Mouse (Mus musculus): ENCODE results near the gene Tcte2. TPM values are rescaled to one million over a fixed set of nuclear protein-coding genes. Genes with fewer than 3 reads are reported as not detected.

Tcte2 gene
- polyA plus RNA-seq, 1 experiment from 2014 or later = 1.2 TPM

- 36% methylated on average over 7 of the region's 7 CpGs for WGBS
- H3K27ac ChIP-seq (ENCODE audit: low read depth, low read length) = no peak overlapping the region
- ATAC-seq (replicated peaks; ENCODE audit: low FRiP score) = no peak
- H3K4me2 ChIP-seq = no peak overlapping the region
- H3K4me1 ChIP-seq (replicated peaks; ENCODE audit: control insufficient read depth, insufficient read depth, low read length) = peaks cover 10% of the 10 kb centered on the region
- peaks cover 8% of the 10 kb centered on the region; the same call in 1 of the 2 replicates for H3K27me3 ChIP-seq (replicated peaks; ENCODE audit: control insufficient read depth, insufficient read depth, low read length)
- DNase-seq (ENCODE audit: low spot score) = no peak
- H3K9me3 ChIP-seq (ENCODE audit: control insufficient read depth, low read length) = no peaks in the 10 kb centered on the region
- H3K9ac ChIP-seq (ENCODE audit: low read depth, low read length) = no peak overlapping the region
- H3K36me3 ChIP-seq (ENCODE audit: control insufficient read depth, insufficient read depth, low read length) = no peaks in the 10 kb centered on the region
- H3K4me3 ChIP-seq (ENCODE audit: low read depth, low read length) = no peak overlapping the region
Measured at GRCm38 (mm10) chr17:13742941-13743708, 18.5 kb downstream of the Tcte2 start.

- Histone ChIP-seq H3K4me2 (no peak overlapping the region), H3K4me1 (replicated peaks; ENCODE audit: control insufficient read depth, insufficient read depth, low read length) (peaks cover 10% of the 10 kb centered on the region), H3K36me3 (ENCODE audit: control insufficient read depth, insufficient read depth, low read length) (no peaks in the 10 kb centered on the region), H3K4me3 (ENCODE audit: low read depth, low read length) (no peak overlapping the region), H3K27ac (ENCODE audit: low read depth, low read length) (no peak overlapping the region), H3K9me3 (ENCODE audit: control insufficient read depth, low read length) (no peaks in the 10 kb centered on the region), H3K9ac (ENCODE audit: low read depth, low read length) (no peak overlapping the region), H3K27me3 (replicated peaks; ENCODE audit: control insufficient read depth, insufficient read depth, low read length) (peaks cover 8% of the 10 kb centered on the region; the same call in 1 of the 2 replicates)
- DNase-seq (ENCODE audit: low spot score) (no peak), ATAC-seq (replicated peaks; ENCODE audit: low FRiP score) (no peak)
- WGBS = 29% methylated on average over 2 of the region's 2 CpGs
Measured at GRCm38 (mm10) chr17:13742334-13742733, 19.3 kb downstream of the Tcte2 start.

DNA sequence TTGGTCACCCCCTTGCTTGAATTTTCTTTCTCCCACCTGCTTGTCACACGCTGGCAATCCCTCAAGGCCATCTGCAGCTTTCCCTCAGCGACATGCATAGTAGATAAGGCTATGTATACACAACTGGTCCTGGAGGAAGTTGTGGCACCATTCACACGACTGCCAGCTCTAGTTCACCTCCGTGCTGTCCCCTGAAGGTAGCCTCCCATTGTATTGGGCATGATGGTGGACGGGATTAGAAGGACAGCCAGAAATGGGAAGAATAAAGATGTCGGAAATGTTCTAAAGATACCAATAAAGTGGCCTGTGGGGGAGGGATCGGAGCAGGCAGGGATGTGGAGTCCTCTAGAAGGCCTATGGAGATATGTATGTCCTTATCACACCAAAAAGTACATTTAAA is 20.0 kb downstream of the Tcte2 start:
- Histone ChIP-seq H3K9me3 (ENCODE audit: control insufficient read depth, low read length) (no peaks in the 10 kb centered on the region), H3K9ac (ENCODE audit: low read depth, low read length) (no peak overlapping the region), H3K36me3 (ENCODE audit: control insufficient read depth, insufficient read depth, low read length) (no peaks in the 10 kb centered on the region), H3K4me1 (replicated peaks; ENCODE audit: control insufficient read depth, insufficient read depth, low read length) (peaks cover 10% of the 10 kb centered on the region), H3K4me3 (ENCODE audit: low read depth, low read length) (no peak overlapping the region), H3K27ac (ENCODE audit: low read depth, low read length) (no peak overlapping the region), H3K4me2 (no peak overlapping the region), H3K27me3 (replicated peaks; ENCODE audit: control insufficient read depth, insufficient read depth, low read length) (peaks cover 8% of the 10 kb centered on the region; the same call in 1 of the 2 replicates)
- WGBS = 39% methylated on average over 7 of the region's 7 CpGs
- DNase-seq (ENCODE audit: low spot score) (no peak), ATAC-seq (replicated peaks; ENCODE audit: low FRiP score) (no peak)

- Histone ChIP-seq H3K4me1 (replicated peaks; ENCODE audit: control insufficient read depth, insufficient read depth, low read length) (peaks cover 10% of the 10 kb centered on the region), H3K27me3 (replicated peaks; ENCODE audit: control insufficient read depth, insufficient read depth, low read length) (peaks cover 8% of the 10 kb centered on the region; the same call in 1 of the 2 replicates), H3K36me3 (ENCODE audit: control insufficient read depth, insufficient read depth, low read length) (no peaks in the 10 kb centered on the region), H3K4me3 (ENCODE audit: low read depth, low read length) (no peak overlapping the region), H3K9ac (ENCODE audit: low read depth, low read length) (no peak overlapping the region), H3K9me3 (ENCODE audit: control insufficient read depth, low read length) (no peaks in the 10 kb centered on the region), H3K4me2 (no peak overlapping the region), H3K27ac (ENCODE audit: low read depth, low read length) (no peak overlapping the region)
- 14% methylated on average over 2 of the region's 2 CpGs for WGBS
- DNase-seq (ENCODE audit: low spot score) = no peak
- ATAC-seq (replicated peaks; ENCODE audit: low FRiP score) = no peak; the same call in 1 of the 2 replicates
Measured at GRCm38 (mm10) chr17:13740796-13741195, 20.8 kb downstream of the Tcte2 start.

DNA sequence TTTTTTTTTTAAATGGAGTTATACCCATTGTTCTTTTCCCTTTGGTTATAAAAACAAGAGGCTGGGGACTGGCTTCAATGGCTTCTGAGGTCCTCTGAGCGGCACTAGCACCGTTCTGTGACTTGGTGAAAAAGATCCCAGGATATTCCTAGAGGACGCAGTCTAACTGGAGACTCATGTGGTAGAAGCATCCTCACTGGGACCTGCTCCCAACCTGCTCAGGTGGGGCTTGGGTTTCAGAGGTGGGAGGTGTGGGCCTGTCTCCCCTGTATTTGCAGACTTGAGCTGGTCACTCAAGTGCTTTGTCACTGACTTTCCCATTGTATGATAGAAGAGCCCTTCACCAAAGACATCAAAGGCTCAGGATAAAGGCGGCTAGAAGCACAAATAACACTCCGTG is 21.6 kb downstream of the Tcte2 start:
- Histone ChIP-seq H3K4me3 (ENCODE audit: low read depth, low read length) (no peak overlapping the region), H3K27ac (ENCODE audit: low read depth, low read length) (no peak overlapping the region), H3K9ac (ENCODE audit: low read depth, low read length) (no peak overlapping the region), H3K36me3 (ENCODE audit: control insufficient read depth, insufficient read depth, low read length) (no peaks in the 10 kb centered on the region), H3K4me1 (replicated peaks; ENCODE audit: control insufficient read depth, insufficient read depth, low read length) (peaks cover 10% of the 10 kb centered on the region), H3K9me3 (ENCODE audit: control insufficient read depth, low read length) (no peaks in the 10 kb centered on the region), H3K27me3 (replicated peaks; ENCODE audit: control insufficient read depth, insufficient read depth, low read length) (peaks cover 8% of the 10 kb centered on the region; the same call in 1 of the 2 replicates), H3K4me2 (no peak overlapping the region)
- 67% methylated on average over 5 of the region's 5 CpGs for WGBS
- DNase-seq (ENCODE audit: low spot score) (no peak), ATAC-seq (replicated peaks; ENCODE audit: low FRiP score) (no peak)

DNA sequence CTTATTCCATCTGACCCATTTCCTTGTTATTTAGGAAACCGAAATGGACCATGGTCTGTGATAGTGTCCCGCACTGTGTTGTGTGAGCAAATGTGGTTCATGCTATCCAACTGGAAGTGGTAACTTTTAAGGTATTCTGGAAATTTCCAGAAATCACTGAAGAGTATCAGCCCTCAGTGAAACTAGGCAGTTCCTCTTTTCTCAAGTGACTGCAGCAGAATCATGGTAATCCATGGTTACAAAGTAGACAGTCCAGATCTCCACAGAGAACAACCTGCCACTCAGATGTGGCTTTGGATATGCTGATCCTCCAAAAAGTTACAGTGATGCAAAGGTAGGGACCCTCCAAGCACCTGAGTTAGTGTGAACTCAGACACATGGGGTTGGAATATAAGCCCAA is 22.7 kb downstream of the Tcte2 start:
- no peak overlapping the region for H3K4me2 ChIP-seq
- no peak overlapping the region for H3K9ac ChIP-seq (ENCODE audit: low read depth, low read length)
- no peak overlapping the region for H3K27ac ChIP-seq (ENCODE audit: low read depth, low read length)
- peaks cover 6% of the 10 kb centered on the region; the same call in 1 of the 2 replicates for H3K27me3 ChIP-seq (replicated peaks; ENCODE audit: control insufficient read depth, insufficient read depth, low read length)
- H3K9me3 ChIP-seq (ENCODE audit: control insufficient read depth, low read length) = no peaks in the 10 kb centered on the region
- no peak for DNase-seq (ENCODE audit: low spot score)
- no peak overlapping the region for H3K4me3 ChIP-seq (ENCODE audit: low read depth, low read length)
- no peak for ATAC-seq (replicated peaks; ENCODE audit: low FRiP score)
- H3K36me3 ChIP-seq (ENCODE audit: control insufficient read depth, insufficient read depth, low read length) = no peaks in the 10 kb centered on the region
- H3K4me1 ChIP-seq (replicated peaks; ENCODE audit: control insufficient read depth, insufficient read depth, low read length) = peaks cover 8% of the 10 kb centered on the region
- 84% methylated on average over 2 of the region's 2 CpGs for WGBS

DNA sequence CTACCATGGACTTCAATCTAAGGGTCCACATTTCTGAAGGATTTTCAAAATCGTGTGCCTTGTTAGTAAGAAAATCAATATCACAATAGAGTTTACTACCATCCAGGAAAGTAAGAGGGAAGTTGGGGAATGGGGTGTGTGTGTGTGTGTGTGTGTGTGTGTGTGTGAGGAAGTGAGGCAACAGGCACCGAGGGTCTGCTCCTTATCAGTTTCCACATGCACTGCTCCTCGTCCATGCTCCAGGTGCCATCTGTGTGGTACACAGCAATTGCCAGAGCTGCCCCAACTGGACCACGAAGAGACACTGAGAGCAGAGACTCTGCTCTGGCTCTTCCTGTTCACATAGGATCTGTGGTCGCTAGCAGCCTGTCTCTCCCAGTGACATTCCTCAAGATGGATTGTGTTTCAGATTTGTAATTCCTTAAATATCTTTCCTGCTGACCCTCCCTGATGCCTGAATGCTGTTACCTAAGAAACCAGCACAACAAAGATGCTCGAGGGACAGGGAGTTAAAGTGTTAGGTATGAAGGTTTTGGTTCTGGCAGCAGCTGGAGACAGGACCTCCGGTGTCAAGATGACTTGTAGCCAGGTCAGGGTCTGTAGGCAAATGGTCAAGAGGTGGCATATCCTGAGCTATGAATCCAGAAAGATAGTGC is 23.4 kb downstream of the Tcte2 start:
- Histone ChIP-seq H3K27ac (ENCODE audit: low read depth, low read length) (no peak overlapping the region), H3K4me3 (ENCODE audit: low read depth, low read length) (no peak overlapping the region), H3K9me3 (ENCODE audit: control insufficient read depth, low read length) (no peaks in the 10 kb centered on the region), H3K27me3 (replicated peaks; ENCODE audit: control insufficient read depth, insufficient read depth, low read length) (no peaks in the 10 kb centered on the region), H3K4me2 (no peak overlapping the region), H3K36me3 (ENCODE audit: control insufficient read depth, insufficient read depth, low read length) (no peaks in the 10 kb centered on the region), H3K9ac (ENCODE audit: low read depth, low read length) (no peak overlapping the region), H3K4me1 (replicated peaks; ENCODE audit: control insufficient read depth, insufficient read depth, low read length) (peaks cover 3% of the 10 kb centered on the region)
- 32% methylated on average over 7 of the region's 7 CpGs for WGBS
- DNase-seq (ENCODE audit: low spot score) (no peak), ATAC-seq (replicated peaks; ENCODE audit: low FRiP score) (no peak)

DNA sequence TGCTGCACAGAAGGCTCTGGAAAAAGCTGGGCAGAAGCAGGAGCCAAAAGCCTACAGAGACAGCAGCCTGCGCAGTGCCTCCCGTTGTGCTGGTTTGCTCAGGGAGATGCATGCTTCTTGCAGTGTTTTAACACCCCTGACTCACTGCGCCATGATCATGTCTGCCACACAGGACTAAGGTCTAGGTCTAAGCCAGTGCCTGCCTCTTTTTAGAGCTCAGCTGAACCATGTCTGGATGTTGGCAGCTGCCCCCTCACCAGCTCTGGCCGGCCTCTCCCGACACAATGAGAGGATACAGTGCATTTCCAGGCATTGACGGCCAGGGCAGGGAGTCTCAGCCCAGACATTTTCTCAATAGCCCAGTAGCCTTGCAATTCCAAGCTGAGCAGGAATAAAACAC is 24.3 kb downstream of the Tcte2 start:
- H3K9ac ChIP-seq (ENCODE audit: low read depth, low read length) = no peak overlapping the region
- no peak overlapping the region for H3K4me3 ChIP-seq (ENCODE audit: low read depth, low read length)
- 55% methylated on average over 6 of the region's 6 CpGs for WGBS
- no peaks in the 10 kb centered on the region for H3K36me3 ChIP-seq (ENCODE audit: control insufficient read depth, insufficient read depth, low read length)
- H3K27me3 ChIP-seq (replicated peaks; ENCODE audit: control insufficient read depth, insufficient read depth, low read length) = no peaks in the 10 kb centered on the region
- no peak for DNase-seq (ENCODE audit: low spot score)
- peaks cover 3% of the 10 kb centered on the region for H3K4me1 ChIP-seq (replicated peaks; ENCODE audit: control insufficient read depth, insufficient read depth, low read length)
- no peaks in the 10 kb centered on the region for H3K9me3 ChIP-seq (ENCODE audit: control insufficient read depth, low read length)
- H3K4me2 ChIP-seq = no peak overlapping the region
- no peak for ATAC-seq (replicated peaks; ENCODE audit: low FRiP score)
- no peak overlapping the region for H3K27ac ChIP-seq (ENCODE audit: low read depth, low read length)
